Mouse (Mus musculus): ENCODE results near the gene Ttc23.
A peak's percentile ranks its signal among the peaks of the same experiment; 100 is the strongest.

The Ttc23 gene

DNA sequence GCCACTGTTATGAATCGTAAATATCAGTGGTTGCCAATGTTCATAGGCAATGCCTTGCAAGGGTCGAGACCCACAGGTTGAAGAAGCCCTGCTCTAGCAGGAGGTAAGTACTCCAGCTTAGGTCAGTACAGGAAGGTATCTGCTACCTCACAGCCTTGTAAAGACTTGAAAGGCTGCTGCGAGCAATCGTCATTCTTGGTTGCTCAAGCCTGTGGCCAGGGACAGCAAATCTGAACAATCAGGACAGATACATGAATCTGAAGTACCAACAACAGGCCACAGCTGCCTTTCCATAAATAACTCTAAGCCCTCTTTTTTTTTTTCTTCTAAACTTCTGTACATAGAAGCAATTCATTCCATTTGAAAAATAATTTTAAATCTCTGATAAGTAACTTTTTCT, 85.1 kb downstream of the Ttc23 start:
- no peak for DNase-seq (ENCODE audit: inconsistent age in 2 of 2, low spot score in 1 of 2)

DNA sequence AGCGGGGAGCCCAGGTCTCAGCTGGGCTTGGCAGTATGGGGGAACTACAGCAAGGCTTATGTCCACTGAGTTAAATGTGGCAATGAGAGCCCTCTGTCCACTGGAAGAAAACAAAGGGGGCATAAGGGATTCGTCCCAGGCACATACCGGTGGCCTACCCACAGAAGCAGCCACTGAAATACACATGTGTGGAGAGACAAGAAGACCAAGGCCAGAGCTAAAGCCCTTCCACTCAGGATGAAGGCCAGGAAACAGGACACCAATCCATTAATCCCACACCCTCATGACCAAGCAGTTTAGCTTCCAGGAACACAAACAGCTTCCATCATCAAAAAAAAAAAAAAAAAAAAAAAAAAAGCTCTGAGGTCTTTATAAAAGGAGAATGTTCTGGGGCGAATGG, 93.2 kb downstream of the Ttc23 start:
- peak in 1 of 2 experiments; percentile 54 for DNase-seq (ENCODE audit: inconsistent age in 2 of 2, low spot score in 1 of 2)

DNA sequence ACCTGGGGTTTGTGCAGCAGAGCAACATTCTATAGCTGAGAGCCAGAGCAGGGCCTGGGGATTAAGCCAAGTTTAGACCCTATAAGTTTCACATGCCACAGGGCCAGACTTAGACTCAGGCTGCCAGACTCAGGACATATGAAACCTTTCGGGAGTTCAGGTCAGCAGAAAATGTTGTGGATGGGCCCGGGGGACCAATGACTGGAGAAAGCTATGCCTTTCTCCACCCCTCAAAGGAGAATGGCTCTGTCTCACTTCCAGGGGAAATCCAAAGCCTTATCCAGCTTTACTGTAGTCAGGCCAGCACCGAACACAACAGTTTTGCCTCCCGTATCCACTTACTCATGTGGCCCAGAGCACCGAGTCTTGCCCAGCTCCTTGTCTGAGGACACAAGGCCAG, 93.6 kb downstream of the Ttc23 start:
- no peak for DNase-seq (ENCODE audit: inconsistent age in 2 of 2, low spot score in 1 of 2)

DNA sequence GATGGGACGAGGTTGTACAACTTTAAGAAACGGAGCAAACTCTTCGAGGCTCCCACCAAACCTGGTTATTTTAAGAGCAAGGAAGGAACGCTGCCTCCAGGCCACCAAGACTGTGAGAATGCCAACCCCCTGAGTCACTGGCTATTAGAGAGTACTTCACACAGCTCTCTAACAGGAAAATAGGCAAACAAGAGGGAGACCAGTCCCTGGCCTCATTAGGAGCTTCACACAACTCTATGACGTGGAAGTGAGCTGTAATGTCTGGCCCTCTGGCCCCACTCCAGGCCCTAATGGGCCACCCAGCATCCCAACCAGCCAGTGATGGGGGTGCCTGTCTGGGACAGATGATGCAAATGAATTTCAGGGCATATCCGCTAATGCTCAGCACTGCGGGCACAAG, 94.5 kb downstream of the Ttc23 start:
- no peak for DNase-seq (ENCODE audit: inconsistent age in 2 of 2, low spot score in 1 of 2)

DNA sequence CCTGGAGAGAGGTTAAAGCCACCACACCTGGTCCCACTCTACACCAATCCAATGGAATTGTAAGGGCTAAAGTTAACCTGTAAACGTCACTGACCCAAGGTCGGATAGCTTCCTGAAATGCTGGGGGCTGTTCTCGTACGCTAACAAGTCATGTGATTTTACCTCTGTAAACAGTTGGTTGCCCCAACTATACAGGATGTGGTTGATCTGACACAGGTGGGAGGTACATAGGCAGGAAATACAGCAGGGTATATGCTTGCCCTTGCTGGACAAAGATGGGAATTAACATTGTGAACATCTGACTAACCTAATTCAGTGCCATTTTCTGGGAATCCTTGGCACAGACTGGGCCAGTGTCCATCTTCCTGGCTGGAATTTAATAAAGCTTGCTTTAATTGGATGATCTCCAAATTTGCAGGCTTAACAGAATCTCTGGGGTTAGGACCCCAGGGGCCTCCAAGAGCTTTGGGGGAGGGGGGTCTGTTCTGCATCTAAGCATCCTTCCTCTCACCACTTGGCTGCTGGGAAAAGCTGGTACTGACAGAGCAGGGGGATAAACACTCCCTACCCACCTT, 100.6 kb downstream of the Ttc23 start:
- no peak for DNase-seq (ENCODE audit: inconsistent age in 2 of 2, low spot score in 1 of 2)

DNA sequence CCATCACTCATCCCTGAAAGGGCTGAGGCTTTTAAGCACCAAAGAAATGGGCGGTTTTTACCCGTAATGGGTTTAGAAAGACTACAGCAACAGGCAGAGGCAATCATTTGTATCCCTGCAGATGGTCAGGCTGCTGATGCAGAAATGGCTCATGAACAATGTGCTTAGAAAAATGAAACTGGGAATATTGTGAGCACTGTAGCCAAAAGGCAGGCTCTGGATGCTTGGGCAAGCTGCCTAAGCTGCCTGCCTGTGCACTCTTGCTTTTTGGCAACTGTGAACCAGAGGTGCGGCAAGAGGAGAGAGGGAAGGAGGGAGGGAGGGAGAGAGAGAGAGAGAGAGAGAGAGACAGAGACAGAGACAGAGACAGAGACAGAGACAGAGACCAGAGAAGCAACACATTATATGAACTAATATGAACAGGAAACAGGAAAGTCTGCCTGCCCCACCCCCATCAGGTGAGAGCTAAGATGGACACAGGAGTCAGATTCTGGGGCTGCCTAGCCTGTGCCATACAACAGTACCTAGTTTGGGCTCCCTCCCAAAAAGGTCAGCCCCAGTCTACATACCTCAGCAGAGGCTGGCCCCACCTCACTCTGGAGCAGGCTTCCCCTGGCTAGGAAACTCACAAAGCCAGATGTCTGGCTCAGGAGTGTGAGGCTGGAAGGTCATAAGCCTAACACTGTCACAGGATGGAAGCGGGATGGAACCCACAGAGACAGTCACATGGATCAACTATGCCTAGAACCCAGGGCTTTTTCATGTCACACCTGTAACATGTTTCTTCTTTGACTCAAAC, 102.4 kb downstream of the Ttc23 start:
- no peak for DNase-seq (ENCODE audit: inconsistent age in 2 of 2, low spot score in 1 of 2)

DNA sequence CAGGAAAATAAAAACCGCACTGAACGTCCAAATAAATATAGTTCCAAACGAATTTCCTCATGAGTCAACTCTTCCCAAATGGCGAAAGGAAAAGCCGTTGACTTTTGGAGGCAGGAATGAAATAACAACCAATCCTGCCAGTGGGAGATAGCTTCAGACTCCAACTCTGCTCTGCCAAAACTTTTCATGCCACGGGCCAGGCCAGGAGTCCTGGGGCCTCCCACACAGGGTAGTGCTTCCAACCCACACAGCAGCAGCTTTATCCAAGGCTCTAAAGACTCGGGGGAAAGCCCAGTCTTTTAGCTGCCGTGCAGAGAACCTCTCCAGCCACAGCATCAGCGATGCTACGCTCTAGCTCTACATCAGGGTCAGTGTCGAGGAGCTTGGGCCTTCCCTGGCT, 107.4 kb downstream of the Ttc23 start:
- peak in 1 of 2 experiments; percentile 50 for DNase-seq (ENCODE audit: inconsistent age in 2 of 2, low spot score in 1 of 2)

DNA sequence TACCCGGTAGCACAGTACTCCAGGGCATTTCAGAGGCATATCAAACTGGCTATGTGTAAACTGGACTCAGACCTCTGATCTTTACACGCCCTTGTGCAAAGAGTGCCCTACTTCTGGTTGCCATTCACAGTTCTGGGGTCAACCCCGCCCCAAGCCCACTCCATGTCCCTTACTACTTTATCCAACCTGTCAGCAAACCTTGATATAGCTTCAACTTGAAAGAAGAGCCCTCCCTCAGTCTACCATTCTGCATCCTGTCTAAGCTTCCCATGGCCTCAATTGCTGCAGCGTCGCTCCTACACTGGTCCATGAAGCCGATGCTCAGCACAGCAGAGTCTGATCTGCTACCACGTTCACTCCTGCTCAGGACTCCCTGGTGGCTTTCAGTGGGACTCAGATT, 108.2 kb downstream of the Ttc23 start:
- no peak for DNase-seq (ENCODE audit: inconsistent age in 2 of 2, low spot score in 1 of 2)

DNA sequence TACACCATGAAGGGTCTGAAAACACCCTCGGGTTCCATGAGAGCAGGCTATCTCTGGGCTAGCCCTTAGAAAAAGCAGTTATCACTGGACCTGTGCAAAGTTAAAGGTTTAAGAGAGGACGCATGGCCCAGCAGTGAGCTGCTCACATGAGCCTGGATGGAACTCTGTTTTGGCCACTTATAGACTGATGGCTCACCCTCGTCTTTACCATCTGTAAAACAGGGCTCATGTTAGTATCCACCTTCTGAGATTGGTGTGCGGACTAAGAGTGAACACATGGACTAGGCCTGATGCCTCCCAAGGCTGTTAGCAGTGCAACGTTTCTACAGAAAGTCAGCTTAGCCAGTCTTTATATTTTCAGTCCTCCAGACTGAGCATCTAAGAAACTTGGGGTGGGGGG, 109.4 kb downstream of the Ttc23 start:
- DNase-seq (ENCODE audit: inconsistent age in 2 of 2, low spot score in 1 of 2), result no peak

DNA sequence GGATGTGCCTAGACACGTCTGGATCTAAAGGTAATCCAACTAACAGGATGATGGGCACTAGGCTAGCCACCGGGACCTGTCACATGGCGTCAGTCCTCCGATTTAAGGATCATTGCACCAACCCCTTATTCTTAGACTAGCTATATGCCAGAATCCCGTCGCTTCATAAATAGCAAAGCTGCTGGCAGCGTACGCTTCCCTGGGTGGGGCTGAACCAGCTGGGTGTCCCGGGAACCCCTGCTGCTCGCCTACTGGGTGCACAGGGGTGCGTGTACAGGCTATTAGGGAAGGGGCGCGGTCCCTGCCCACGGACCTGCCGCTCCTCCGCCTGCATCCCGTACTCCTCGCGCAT, 111.3 kb downstream of the Ttc23 start:
- DNase-seq (ENCODE audit: inconsistent age in 2 of 2, low spot score in 1 of 2), result no peak

DNA sequence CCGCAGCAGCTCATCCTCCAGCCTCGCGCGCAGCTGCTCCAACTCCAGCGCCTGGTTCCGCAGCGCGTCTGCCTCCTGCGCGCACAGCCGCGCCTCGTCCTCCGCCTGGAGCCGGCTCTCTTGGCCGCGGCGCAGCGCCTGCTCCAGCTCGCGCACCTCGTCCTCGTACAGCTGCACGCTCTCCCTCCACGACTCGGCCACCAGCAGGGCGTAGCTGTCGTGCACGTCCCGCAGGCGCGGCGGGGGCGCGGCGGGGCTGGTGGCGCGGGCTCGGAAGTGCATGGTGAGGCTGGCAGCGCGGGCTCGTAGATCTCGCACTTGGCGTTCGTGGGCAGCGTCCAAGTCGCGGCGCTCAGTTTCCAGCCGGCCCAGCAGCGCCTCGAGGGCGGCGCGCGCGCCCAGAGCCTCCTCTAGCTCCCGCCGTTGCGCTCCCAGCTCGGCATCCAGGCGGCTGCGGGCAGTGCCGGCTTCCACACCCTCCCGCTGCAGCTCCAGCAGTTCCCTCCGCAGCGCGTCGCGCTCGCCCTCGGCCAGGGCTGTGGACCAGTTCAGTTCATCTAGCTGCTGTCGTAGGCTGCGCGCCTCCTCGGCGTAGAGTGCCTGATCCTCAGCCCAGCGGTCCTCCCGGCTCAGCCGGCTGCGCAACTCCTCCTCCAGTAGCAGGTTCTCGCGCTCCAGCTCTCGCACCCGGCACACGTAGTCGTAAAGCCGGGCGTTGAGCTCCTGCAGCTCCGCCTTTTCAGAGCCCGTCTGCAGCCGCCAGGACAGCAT, 111.8 kb downstream of the Ttc23 start:
- DNase-seq (ENCODE audit: inconsistent age in 2 of 2, low spot score in 1 of 2), result no peak

DNA sequence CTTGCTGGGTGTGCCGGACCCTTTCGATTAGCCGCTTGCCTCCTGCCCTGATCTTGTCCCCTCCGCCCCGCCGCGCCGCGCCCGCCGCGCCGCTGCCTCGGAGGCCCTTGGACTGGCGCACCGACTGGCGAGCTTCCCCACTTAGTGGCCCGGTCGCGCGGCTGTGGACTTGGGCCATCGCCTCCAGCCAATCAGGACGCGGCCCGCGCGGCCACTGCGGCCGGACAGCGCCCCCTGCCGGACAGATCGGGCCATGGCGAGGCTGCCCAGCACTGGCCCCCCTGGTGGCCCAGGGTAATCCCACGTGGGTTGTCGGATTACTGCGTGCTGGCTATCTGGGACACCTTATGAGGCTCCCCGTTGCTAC, 112.4 kb downstream of the Ttc23 start, which contains the start of gene Synm:
Synm (minus strand) TSS at position 114 of the 367 bp plus-strand sequence.
- DNase-seq (ENCODE audit: inconsistent age in 2 of 2, low spot score in 1 of 2), result peak; percentile 94 to 98

DNA sequence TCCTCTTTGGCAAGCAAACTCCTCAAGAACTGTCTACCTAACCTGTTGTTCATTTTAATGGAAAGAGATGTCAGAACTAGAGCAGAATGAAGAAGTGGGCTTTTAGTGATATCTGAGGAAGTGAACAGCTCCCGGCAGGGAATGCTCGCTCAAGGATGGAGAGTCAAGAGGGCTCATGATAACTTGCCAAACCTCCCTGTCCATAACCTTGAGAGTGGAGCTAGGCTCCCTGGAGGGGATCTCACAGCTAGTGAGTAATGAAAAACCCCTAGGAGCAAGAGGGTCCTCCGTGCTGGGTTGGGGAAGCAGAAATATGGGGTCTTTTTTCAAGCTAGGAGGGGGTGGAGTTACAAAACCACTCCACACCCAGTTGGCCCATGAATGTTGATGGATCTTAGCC, 116.4 kb downstream of the Ttc23 start:
- peak in 1 of 2 experiments; percentile 77 for DNase-seq (ENCODE audit: inconsistent age in 2 of 2, low spot score in 1 of 2)

DNA sequence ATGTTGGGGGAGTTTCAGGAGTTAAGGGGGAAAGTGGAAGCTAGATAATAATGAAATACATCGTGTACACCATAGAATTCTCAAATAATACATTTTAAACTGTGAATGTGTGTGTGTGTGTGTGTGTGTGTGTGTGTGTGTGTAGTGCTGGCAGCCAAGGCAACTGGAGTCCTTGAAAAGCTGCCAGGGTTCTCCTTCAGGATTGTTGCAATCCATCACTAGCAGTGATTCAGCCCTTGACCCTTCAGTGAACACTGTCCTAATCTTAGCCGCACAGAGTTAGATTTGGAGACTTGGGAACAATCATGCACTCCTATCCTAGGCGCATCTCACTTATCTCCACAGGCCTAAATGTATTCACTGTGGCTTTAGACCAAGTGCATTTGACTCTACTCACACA, 120.9 kb downstream of the Ttc23 start:
- DNase-seq (ENCODE audit: inconsistent age in 2 of 2, low spot score in 1 of 2), result peak; percentile 75 to 91

DNA sequence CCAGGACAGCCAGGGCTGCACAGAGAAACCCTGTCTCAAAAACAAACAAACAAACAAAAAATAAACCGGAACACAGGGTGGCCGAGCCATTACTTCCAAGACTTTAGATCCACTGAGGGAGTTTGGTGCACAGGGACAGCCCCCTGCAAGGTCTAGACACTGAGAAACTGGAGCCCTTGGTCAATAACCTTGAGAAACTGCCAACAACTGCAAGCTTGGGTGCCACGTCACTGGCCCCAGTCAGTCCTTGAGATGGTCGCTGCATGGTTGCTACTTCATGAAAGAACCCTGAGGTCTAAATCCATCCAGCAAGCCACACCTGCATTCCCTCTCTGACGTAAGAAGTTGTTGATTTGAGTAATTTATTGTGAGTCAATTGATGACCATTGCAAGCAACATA, 122.3 kb downstream of the Ttc23 start:
- peak; percentile 87 to 95 for DNase-seq (ENCODE audit: inconsistent age in 2 of 2, low spot score in 1 of 2)

DNA sequence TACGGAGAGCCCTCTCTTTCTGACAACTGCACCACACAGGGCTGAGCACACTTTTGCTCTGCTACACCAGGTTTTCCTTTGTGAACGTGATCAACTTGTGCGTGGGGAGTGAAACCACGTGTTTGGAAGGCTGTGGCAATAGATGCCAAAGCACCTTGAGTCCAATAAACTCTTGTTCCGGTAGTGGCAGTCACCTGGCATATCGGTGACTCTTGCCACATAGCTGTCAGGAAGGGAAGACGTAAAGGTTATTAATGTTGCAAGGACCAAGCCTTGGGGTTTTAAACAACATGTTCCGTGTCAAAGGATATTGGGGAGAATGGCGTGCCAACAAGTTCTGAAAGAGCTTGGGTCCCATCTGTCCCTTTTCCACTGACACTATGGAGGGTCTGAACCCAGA, 125.0 kb downstream of the Ttc23 start:
- DNase-seq (ENCODE audit: inconsistent age in 2 of 2, low spot score in 1 of 2), result peak in 1 of 2 experiments; percentile 65

DNA sequence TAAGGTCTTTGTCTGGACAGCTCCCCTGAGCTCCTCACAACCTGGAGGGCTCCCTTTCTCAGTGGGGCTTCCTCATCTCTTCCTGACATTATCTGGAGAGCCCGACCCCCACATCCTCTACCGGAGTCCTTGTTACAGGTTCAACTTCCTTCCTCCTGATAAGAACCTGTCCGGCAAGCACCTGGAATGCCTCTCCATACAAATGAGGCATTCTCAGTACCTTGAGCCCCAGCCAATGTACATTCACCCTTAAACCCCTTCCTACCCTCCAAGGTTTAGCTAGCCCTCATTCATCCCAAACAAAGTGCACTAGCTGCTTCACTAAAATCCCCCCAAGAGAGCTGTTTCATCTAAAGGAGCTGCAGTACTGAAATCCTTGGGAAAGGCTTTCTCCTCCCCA, 128.4 kb downstream of the Ttc23 start:
- DNase-seq (ENCODE audit: inconsistent age in 2 of 2, low spot score in 1 of 2), result no peak

DNA sequence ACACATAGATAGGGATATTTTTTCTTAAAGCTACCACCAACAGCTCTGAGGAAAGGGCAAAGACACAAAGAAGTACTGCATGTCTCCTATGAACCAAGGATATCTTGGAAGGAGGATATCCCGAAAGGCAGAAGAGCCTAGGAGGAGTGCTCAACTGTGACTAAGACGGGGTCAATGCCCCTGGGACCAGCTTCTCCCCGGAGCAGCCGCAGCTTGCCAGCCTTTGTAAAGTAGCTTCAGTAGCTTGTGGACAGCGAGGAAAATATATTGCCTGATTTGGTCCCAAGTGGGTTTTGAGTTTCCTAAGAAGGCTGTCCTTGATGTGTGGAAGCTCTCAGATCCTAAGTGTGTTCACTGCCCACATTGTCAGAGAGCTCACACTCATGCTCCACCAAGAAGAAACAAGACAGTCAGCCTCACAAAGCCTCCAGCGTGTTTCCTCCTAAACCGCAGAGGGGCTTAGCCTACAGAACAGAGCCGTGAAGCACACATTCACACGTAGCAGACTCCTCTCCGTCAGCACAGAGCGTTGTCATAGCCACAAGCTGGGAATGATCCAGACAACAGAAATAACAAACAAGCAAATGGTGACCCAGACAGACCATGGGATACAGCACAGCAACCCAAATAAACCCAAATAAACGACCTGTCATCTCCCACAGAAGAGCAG, 129.6 kb downstream of the Ttc23 start:
- DNase-seq (ENCODE audit: inconsistent age in 2 of 2, low spot score in 1 of 2), result peak in 1 of 2 experiments; percentile 64

DNA sequence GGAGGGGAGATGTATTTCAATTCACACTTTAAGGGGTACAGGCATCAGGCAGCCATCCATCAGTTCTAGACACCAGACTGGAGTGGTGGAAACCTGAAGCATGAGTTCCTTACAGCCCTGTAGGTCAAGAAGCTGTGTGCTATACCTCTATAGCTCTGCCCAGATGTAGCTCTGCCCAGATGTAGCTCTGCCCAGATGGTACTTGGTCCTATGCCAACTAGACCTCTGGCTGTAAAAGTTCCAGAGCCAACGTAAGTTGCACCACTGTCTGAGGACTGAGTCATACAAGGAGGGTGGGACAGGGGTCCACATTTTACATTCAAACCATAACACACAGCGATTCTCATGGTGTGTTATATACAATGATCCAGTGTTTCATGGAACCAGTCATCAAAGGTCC, 140.7 kb downstream of the Ttc23 start:
- peak in 1 of 2 experiments; percentile 33 for DNase-seq (ENCODE audit: inconsistent age in 2 of 2, low spot score in 1 of 2)

DNA sequence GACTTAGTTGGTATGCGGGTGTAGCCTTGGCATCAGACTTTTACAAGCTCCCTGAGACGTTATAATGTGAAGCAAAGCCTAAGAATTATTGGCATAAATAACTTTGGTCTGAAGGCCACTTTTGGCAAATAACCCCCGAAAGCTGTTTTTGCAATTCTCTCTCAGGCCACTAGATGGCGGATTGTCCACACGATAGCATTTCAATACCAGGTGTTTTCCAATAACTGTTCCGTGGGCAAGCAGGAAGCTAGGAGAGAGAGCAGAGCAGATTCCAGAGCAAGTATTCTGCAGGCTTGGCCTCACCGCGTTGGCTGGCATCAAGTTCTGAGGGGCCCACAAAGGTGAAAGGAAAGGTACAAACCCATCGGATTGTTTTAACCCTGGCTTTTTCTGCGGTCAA, 141.5 kb downstream of the Ttc23 start:
- peak; percentile 68 to 94 for DNase-seq (ENCODE audit: inconsistent age in 2 of 2, low spot score in 1 of 2)

DNA sequence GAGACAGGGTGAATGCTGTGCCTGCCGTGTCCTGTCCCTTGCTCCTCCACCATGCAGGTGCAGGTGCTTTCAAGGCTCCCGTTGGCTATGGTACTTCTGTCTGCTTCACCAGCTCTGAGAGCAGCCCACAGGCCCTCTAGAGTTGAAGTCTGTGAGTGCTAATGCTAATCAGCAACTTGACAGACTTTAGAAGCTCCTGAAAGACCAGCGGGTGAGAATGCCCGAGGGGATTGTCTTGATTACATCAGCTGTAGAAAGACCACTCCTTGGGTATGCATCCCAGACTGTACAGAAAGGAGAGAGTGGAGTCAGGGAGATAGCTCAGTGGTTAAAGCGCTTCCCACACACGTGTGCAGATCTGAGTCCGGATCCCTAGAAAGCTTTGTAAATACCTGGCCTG, 144.0 kb downstream of the Ttc23 start:
- no peak for DNase-seq (ENCODE audit: inconsistent age in 2 of 2, low spot score in 1 of 2)

DNA sequence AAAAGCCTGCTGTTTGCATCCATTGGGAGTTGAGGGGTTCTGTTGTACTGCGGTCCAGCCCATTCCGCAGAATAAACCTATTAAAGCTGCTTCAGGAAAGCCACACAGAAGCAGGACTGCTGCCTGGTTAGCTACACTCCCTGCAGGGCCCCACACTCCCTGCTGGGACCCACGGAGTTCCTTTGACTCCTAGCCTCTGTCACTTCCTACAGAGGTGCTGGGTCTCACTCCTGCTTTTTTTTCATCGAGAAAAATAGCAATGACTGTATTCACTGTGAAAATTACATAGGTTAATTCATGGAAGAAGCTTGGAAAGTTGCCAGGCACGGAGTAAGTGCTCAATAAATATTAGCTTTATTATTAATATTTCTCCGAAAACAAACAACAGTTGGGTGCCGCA, 146.2 kb downstream of the Ttc23 start:
- no peak for DNase-seq (ENCODE audit: inconsistent age in 2 of 2, low spot score in 1 of 2)
